Mouse (Mus musculus): ENCODE results near the gene Qrsl1.
"Not testable (repeated sequence)": the region's sequence is repeated elsewhere in the genome, so short reads cannot be mapped to it uniquely, and the experiment has no call there.

The Qrsl1 gene

GRCm38 (mm10) chr10:43901578-43902194 is at the start of gene Qrsl1, which contains the start of gene Rtn4ip1:
Qrsl1 (minus strand) TSS chr10:43901745.
Rtn4ip1 (plus strand) TSS chr10:43901807.
- DNase-seq, result peak; percentile 95

GRCm38 (mm10) chr10:43945435-43945834 is 43.9 kb upstream of the Qrsl1 start:
- peak; percentile 35 for DNase-seq

- DNase-seq, result peak; percentile 55
Observed at GRCm38 (mm10) chr10:43943736-43944135, 42.2 kb upstream of the Qrsl1 start.

GRCm38 (mm10) chr10:43939136-43939662 is 37.7 kb upstream of the Qrsl1 start:
- DNase-seq, result peak; percentile 13

- peak; percentile 36 for DNase-seq
Observed at GRCm38 (mm10) chr10:43928596-43928995, 27.1 kb upstream of the Qrsl1 start.

- peak; percentile 27 for DNase-seq
Observed at GRCm38 (mm10) chr10:43927736-43928135, 26.2 kb upstream of the Qrsl1 start.

- DNase-seq, result not testable (repeated sequence)
Observed at GRCm38 (mm10) chr10:43925776-43926175, 24.2 kb upstream of the Qrsl1 start.

- DNase-seq, result no peak
Observed at GRCm38 (mm10) chr10:43923096-43923495, 21.6 kb upstream of the Qrsl1 start.

GRCm38 (mm10) chr10:43918696-43919608 is 17.4 kb upstream of the Qrsl1 start:
- DNase-seq, result peak; percentile 77

GRCm38 (mm10) chr10:43916737-43917136 is 15.2 kb upstream of the Qrsl1 start:
- no peak for DNase-seq

GRCm38 (mm10) chr10:43916181-43916580 is 14.6 kb upstream of the Qrsl1 start:
- no peak for DNase-seq

- no peak for DNase-seq
Observed at GRCm38 (mm10) chr10:43912236-43912635, 10.7 kb upstream of the Qrsl1 start.

- no peak for DNase-seq
Observed at GRCm38 (mm10) chr10:43910873-43911142, 9.3 kb upstream of the Qrsl1 start.

- DNase-seq, result no peak
Observed at GRCm38 (mm10) chr10:43910032-43910872, 8.7 kb upstream of the Qrsl1 start.

GRCm38 (mm10) chr10:43904569-43904968 is 3.0 kb upstream of the Qrsl1 start:
- DNase-seq, result no peak

- DNase-seq, result no peak
Observed at GRCm38 (mm10) chr10:43900883-43901570, 518 bp downstream of the Qrsl1 start.

GRCm38 (mm10) chr10:43898276-43898675 is 3.3 kb downstream of the Qrsl1 start:
- DNase-seq, result no peak

GRCm38 (mm10) chr10:43896065-43896464 is 5.5 kb downstream of the Qrsl1 start:
- peak; percentile 14 for DNase-seq

- peak; percentile 22 for DNase-seq
Observed at GRCm38 (mm10) chr10:43892971-43893370, 8.6 kb downstream of the Qrsl1 start.

- no peak for DNase-seq
Observed at GRCm38 (mm10) chr10:43888976-43889375, 12.6 kb downstream of the Qrsl1 start.

GRCm38 (mm10) chr10:43887676-43888075 is 13.9 kb downstream of the Qrsl1 start:
- DNase-seq, result no peak

GRCm38 (mm10) chr10:43871458-43871857 is 30.1 kb downstream of the Qrsl1 start:
- DNase-seq, result no peak

Data from kidney, adult 9 months (tissue).